Mouse (Mus musculus): ENCODE measurements around the gene Rhobtb3.
"Not testable (repeated sequence)": the region's sequence is repeated elsewhere in the genome, so short reads cannot be mapped to it uniquely, and the experiment has no call there.

The Rhobtb3 gene

GRCm38 (mm10) chr13:75929071-75929470 is 14.7 kb downstream of the Rhobtb3 start:
- DNase-seq (ENCODE audit: low read depth, low spot score) = not testable (repeated sequence)

DNA sequence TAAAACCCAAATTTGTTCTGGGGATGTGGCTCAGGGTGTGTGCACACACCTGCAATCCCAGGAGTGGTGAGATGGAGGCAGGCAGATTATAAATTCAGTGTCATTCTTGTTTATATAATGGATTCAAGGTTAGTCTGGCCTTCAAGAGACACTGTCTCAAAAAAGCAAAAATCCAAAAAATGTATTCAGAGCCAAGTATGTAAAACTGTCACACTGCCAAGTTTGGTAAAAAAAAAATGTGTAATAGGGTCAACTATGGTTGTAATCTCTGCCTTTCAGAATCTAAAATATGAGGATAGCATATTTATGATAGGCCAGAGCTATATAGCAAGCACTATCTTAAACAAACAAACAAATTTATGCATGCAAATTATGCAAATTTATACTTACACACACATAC is 15.8 kb downstream of the Rhobtb3 start:
- no peak for DNase-seq (ENCODE audit: low read depth, low spot score)

DNA sequence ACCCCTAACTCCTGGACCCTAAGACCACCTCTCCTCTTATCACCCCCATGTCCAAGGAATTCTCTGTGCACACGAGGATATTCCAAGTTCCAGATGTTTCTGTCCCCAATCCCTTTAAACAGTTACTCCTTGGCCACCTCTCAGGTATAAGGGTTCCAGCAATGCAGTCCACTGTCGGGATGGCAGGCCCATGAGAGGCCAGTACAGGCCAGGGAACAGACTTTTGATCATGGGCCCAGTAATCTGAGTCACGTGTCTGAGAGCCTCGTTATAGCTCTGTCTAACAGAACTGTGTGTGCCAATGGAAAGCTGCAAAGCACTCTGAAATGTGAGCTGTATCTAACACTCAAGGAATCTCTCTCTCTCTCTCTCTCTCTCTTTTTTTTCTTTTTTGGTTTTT is 29.6 kb downstream of the Rhobtb3 start:
- DNase-seq (ENCODE audit: low read depth, low spot score) = no peak

- DNase-seq (ENCODE audit: low read depth, low spot score) = no peak
These were observed 35.5 kb downstream of the Rhobtb3 start for GRCm38 (mm10) chr13:75908187-75908586.

- DNase-seq (ENCODE audit: low read depth, low spot score) = no peak
These were observed 36.6 kb downstream of the Rhobtb3 start for GRCm38 (mm10) chr13:75907133-75907532.

GRCm38 (mm10) chr13:75904660-75905059 is 39.1 kb downstream of the Rhobtb3 start:
- DNase-seq (ENCODE audit: low read depth, low spot score) = no peak

DNA sequence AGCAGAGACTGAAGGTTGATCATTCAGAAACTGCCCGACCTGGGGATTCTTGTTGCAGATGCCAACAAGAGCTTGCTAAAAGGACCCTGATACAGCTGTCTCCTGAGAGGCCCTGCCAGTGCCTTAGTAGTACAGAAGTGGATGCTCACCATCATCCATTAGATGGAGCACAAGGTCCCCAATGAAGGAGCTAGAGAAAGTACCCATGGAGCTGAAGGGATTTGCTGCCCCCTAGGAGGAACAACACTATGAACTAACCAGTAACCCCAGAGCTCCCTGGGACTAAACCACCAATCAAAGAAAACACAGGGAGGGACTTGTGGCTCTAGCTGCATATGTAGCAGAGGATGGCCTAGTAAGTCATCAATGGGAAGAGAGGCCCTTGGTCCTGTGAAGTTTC is 42.8 kb downstream of the Rhobtb3 start:
- not testable (repeated sequence) for DNase-seq (ENCODE audit: low read depth, low spot score)

DNA sequence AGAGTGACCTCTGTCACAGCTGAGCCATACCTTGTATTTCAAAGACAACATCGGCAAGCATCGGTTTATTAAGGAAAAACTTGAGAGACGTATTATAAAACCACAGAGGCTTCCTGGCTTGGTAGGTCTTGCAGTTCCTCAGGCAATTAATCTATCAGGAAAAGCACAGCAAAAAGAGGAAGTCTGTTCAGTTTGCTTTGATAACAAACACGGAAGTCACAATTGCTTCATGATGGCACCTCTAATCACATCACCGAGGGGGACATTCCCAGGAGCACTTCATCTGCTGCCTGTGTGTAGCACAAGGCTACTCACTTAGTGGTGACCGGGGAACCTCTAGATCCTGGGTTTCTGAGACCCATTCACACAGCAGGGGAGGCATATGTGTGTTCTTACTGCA is 50.8 kb downstream of the Rhobtb3 start:
- no peak for DNase-seq (ENCODE audit: low read depth, low spot score)

DNA sequence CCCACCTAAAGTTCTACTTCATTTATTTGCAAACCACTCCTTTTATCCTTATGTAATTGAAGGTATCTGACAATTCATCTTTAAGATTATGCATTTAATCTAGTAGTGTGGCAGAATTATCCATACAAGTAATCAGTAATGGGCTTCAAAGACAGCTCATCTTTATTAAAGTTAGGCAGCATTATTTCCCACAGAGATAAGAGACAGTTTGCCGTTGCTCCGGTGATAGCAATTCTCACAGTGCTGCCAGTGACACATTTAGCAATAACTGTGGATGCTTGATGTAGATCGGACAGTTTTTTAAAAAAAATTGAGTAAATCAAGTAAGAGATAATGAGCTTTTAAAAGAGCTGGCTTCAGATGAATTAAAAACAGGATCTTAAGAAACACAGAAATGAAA is 51.4 kb downstream of the Rhobtb3 start:
- DNase-seq (ENCODE audit: low read depth, low spot score) = no peak

- DNase-seq (ENCODE audit: low read depth, low spot score) = no peak
These were observed 51.9 kb downstream of the Rhobtb3 start for GRCm38 (mm10) chr13:75891868-75892267.

GRCm38 (mm10) chr13:75883792-75884191 is 59.9 kb downstream of the Rhobtb3 start:
- DNase-seq (ENCODE audit: low read depth, low spot score) = no peak

- DNase-seq (ENCODE audit: low read depth, low spot score) = no peak
These were observed 63.2 kb downstream of the Rhobtb3 start for GRCm38 (mm10) chr13:75880501-75880900.

DNA sequence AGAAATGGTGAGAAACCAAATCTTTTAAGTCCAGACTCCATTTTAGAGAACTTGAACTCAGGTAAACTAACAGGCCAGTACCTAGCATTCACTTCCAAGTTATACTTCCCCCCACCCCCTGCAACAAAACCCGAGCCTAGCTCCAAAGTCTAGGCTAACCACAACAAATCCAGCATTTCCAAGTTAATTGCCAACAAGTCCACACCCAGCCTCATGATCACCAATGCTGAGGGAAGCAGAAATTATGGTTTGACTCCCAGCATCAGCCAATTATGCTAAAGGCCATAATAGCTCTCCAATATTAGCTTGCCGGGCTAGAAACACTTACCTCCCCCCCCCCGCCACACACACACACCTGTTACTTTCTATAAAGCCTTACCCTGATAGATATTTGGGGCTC is 64.0 kb downstream of the Rhobtb3 start:
- DNase-seq (ENCODE audit: low read depth, low spot score) = no peak

DNA sequence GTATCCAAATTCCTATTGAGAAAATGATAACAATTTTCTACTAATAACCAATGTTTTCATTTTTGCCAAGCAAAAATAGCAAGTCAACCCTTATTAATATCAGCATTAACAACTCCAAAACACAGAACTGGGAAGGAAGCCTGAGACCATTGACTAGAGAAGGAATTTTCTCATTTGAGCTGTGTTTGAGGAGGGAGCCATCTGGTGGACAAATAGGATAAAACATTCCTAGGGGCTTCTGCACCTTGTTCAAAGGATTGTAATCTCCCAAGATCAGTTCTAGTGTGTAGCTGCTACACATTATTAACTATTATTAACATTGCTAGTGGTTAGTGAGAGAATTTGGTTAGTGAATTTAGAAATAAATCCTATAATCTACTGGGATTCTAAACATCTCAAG is 65.8 kb downstream of the Rhobtb3 start:
- peak; percentile 76 for DNase-seq (ENCODE audit: low read depth, low spot score)

DNA sequence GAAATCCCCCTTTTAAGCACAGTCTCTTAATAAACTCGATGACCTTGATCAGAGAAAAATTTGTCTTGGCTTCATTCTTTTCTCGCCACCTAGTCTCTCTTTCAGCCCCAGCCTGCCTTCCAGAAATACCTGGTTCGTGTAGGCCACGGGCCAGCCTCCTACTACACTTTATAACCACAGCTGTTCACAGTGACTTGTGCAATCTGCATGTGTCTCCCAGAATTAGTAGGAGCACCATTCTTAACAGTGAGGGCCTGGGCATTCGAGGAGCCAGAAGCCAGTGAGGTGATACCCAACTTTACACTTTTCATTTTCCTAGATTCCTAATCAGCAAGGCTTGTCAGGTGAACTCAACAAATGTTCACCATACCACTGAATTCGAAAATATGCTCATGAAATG is 67.1 kb downstream of the Rhobtb3 start:
- DNase-seq (ENCODE audit: low read depth, low spot score) = no peak

- not testable (repeated sequence) for DNase-seq (ENCODE audit: low read depth, low spot score)
These were observed 67.5 kb downstream of the Rhobtb3 start for GRCm38 (mm10) chr13:75876188-75876587.

DNA sequence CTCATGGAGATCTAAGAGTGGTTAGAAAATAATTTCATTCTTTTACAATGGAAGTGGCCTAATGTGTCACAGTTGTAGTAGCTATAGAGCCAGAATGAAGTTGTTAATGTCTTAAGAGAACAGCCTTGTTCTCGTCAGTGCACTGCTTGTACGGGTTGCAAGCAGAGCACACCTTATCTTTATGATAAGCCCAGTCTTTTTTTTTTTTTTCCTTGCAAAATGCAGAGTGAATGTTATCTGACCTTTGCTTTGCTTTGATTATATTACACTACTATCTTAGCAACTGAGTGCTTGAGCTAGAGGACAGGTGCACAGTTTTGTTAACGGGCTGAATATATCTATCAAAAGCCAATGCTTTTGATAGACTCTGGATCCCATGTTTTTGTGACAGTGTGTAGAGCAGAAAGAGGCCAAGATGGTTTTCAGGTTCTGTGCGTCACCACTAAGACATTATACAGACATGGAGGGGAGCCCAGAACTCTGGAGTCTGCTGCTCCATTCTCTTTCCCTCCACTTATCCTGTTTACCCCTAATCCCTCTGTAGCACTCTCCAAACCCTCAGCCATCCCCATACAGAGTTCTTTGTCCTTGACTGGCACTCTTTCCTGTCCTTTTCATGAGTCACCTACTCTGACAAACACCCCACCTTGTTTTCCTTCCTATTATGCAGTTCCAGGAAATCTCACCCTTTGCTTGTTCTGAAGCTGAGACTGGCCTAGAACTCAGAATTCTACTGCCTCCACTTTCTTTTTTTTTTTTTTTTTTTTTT is 68.9 kb downstream of the Rhobtb3 start:
- DNase-seq (ENCODE audit: low read depth, low spot score) = no peak

GRCm38 (mm10) chr13:75867876-75868275 is 75.8 kb downstream of the Rhobtb3 start:
- DNase-seq (ENCODE audit: low read depth, low spot score) = no peak

- DNase-seq (ENCODE audit: low read depth, low spot score) = peak; percentile 83
These were observed 78.1 kb downstream of the Rhobtb3 start for GRCm38 (mm10) chr13:75865486-75866184.

GRCm38 (mm10) chr13:75859264-75859844 is 84.4 kb downstream of the Rhobtb3 start:
- no peak for DNase-seq (ENCODE audit: low read depth, low spot score)

DNA sequence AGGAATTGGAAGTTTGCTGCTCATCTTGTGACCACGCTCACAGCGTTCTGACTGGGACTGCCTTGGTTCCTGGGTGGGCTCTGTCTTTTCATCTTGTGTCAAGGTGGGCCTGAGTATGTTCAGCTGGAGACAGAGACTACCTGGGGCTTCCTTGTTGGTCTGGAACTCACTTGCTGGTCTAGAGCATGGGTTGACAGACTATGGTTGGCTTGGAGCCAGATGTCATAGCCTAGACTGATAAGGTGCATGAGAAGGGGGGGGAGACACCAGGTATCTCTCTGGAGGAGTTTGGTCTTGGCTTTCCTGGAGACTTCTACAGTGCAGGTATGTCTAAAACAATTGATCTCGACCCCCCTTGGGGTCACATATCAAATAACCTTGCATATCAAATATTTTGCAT is 90.6 kb downstream of the Rhobtb3 start:
- no peak for DNase-seq (ENCODE audit: low read depth, low spot score)

DNA sequence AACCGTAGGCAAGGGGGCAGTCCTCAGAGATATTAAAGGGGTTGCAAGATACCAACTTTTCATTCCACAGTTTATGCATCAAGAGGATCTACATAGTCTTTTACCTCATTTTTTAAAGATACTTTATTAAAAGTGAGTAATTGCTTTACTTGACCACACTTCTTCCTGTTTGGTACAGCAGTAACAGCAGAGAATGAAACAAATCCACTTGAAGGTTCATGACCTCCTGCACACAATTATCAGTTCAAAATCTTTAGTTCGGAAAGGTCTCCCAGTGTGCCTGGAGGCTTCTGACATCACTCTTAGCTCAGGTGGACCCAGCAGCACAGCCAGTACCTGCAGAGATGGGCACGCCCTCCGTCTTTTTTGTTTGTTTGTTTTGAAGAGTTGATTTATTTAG is 91.7 kb downstream of the Rhobtb3 start:
- DNase-seq (ENCODE audit: low read depth, low spot score) = no peak

- no peak for DNase-seq (ENCODE audit: low read depth, low spot score)
These were observed 96.7 kb downstream of the Rhobtb3 start for GRCm38 (mm10) chr13:75847027-75847426.
